Mouse (Mus musculus): Measurements from ENCODE around the gene Oaz2.

DNA sequence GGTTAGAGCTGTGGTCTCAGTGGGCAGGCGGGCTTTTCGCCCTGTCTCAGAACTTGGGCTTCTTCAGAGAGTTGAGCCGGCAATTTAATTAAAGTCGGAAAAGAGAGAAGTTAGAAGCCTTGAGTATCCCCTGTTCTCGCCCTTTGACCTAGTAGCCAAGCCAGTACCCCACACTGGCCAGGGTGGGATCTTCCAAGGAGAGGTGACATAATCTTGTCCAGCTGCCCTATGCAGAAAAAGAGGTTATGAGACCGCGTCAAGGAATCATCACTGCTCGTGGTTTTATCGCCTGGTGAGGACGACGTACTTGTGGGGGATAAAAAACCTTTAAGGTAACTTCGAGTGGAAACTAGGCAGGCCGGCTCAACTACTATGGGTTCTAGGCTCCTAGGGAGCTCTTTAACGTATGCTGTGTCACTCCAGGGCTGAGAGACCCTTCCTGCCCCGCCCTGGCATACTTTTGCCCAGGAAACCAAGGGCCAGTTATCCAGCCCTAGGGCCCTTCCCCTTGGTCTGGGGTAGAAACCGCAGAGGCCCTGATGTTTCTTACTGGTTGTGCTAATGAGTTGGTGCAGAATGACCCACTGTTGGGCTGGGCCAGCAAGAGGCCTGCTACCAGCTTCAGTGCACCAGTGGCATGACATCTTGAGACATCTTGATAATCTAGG, 36.3 kb upstream of the Oaz2 start:
- TF ChIP-seq POLR2A (IDR thresholded peaks at IDR 0.05; ENCODE audit: borderline replicate concordance, low read depth, low read length) (no peak), CTCF (IDR thresholded peaks at IDR 0.05; ENCODE audit: low read depth, low read length) (no peak)
